Mouse (Mus musculus) stomach, embryonic 16.5 days (tissue): ENCODE data around the gene Glis1. TPM values are rescaled to one million over a fixed set of nuclear protein-coding genes. Genes with fewer than 3 reads are reported as not detected.

Source experiments
- ATAC-seq: fragments of 200-750 bp; cut with Nextera tagmentation; 2 replicates; pipeline ENCODE4 v1.8.0; 2017; ENCODE audit warnings: moderate number of reproducible peaks, moderate TSS enrichment; ENCODE audit not compliant: insufficient read depth, low FRiP score
- H3K27ac ChIP-seq: fragments of 300-500 bp; sonication (generic); 2 replicates; pipeline ENCODE4 v1.5.1; 2014; ENCODE audit warnings: low read length
- H3K27me3 ChIP-seq: fragments of 300-500 bp; sonication (generic); 2 replicates; pipeline ENCODE4 v1.6.1; 2014; ENCODE audit warnings: low read length, control low read depth, mixed read lengths; ENCODE audit not compliant: control insufficient read depth, insufficient read depth
- H3K36me3 ChIP-seq: fragments of 300-500 bp; sonication (generic); 2 replicates; pipeline ENCODE4 v1.6.1; 2014; ENCODE audit warnings: low read length; ENCODE audit not compliant: control insufficient read depth, insufficient read depth
- H3K4me1 ChIP-seq: fragments of 300-500 bp; sonication (generic); 2 replicates; pipeline ENCODE4 v1.6.1; 2014; ENCODE audit warnings: low read length, control low read depth, mixed read lengths; ENCODE audit not compliant: control insufficient read depth, insufficient read depth
- H3K4me2 ChIP-seq: fragments of 300-500 bp; sonication (generic); 2 replicates; pipeline ENCODE4 v1.6.1; 2014; ENCODE audit warnings: low read depth, low read length, mixed read lengths
- H3K4me3 ChIP-seq: fragments of 300-500 bp; sonication (generic); replicated peaks from 2 replicates; pipeline ENCODE4 v1.5.1; 2014; ENCODE audit warnings: mild to moderate bottlenecking, low read length
- H3K9ac ChIP-seq: fragments of 300-500 bp; sonication (generic); 2 replicates; pipeline ENCODE4 v1.6.1; 2014; ENCODE audit warnings: low read length
- H3K9me3 ChIP-seq: fragments of 300-500 bp; sonication (generic); replicated peaks from 2 replicates; pipeline ENCODE4 v1.6.1; 2016; ENCODE audit warnings: low read length, control low read depth; ENCODE audit not compliant: control insufficient read depth
- WGBS: fragments of 180-500 bp; shearing (Covaris S2); extraction: QIAGEN DNeasy Blood & Tissue Kit; methylation state at CpG from one replicate; pipeline ENCODE4 v1.1.7; 2014; 5-methylcytosine and 5-hydroxymethylcytosine counted together
- polyA plus RNA-seq: library from polyadenylated mRNA; unstranded; fragments of >200 nt; fragmentation: Nextera tagmentation; extraction: Ambion mirVana; gene quantifications from 2 replicates; pipeline ENCODE4 v1.2.1, GENCODE M21; 2015

Glis1 gene
- polyA plus RNA-seq, 1 experiment from 2014 or later: 0.87 TPM

- Histone ChIP-seq H3K4me1 (peaks cover 8% of the 10 kb centered on the region; the same call in 1 of the 2 replicates), H3K27ac (no peak overlapping the region), H3K27me3 (no peaks in the 10 kb centered on the region), H3K4me2 (no peak overlapping the region), H3K9me3 (no peaks in the 10 kb centered on the region), H3K9ac (no peak overlapping the region), H3K36me3 (no peaks in the 10 kb centered on the region), H3K4me3 (no peak overlapping the region)
- no peak for ATAC-seq
- WGBS: 48% methylated on average over 5 of the region's 5 CpGs
Measured at GRCm38 (mm10) chr4:107544843-107545242, 110.5 kb downstream of the Glis1 start.

- no peaks in the 10 kb centered on the region for H3K36me3 ChIP-seq
- ATAC-seq: no peak
- H3K27ac ChIP-seq: no peak overlapping the region
- no peaks in the 10 kb centered on the region for H3K9me3 ChIP-seq
- no peak overlapping the region for H3K9ac ChIP-seq
- peaks cover 11% of the 10 kb centered on the region; the same call in 1 of the 2 replicates for H3K4me1 ChIP-seq
- H3K4me2 ChIP-seq: no peak overlapping the region
- no peaks in the 10 kb centered on the region for H3K27me3 ChIP-seq
- no peak overlapping the region for H3K4me3 ChIP-seq
- 65% methylated on average over 1 of the region's 1 CpGs for WGBS
Measured at GRCm38 (mm10) chr4:107545726-107546125, 111.3 kb downstream of the Glis1 start.

GRCm38 (mm10) chr4:107546525-107546924, 112.1 kb downstream of the Glis1 start:
- H3K4me1 ChIP-seq: peaks cover 13% of the 10 kb centered on the region; the same call in 1 of the 2 replicates
- H3K4me3 ChIP-seq: no peak overlapping the region
- H3K27ac ChIP-seq: no peak overlapping the region
- no peaks in the 10 kb centered on the region for H3K36me3 ChIP-seq
- ATAC-seq: peak; percentile 60; the same call in 1 of the 2 replicates
- no peak overlapping the region for H3K4me2 ChIP-seq
- no peaks in the 10 kb centered on the region for H3K27me3 ChIP-seq
- H3K9ac ChIP-seq: no peak overlapping the region
- no peaks in the 10 kb centered on the region for H3K9me3 ChIP-seq
- WGBS: 36% methylated on average over 8 of the region's 8 CpGs

GRCm38 (mm10) chr4:107550096-107550495, 115.7 kb downstream of the Glis1 start:
- Histone ChIP-seq H3K36me3 (no peaks in the 10 kb centered on the region), H3K27ac (no peak overlapping the region), H3K27me3 (no peaks in the 10 kb centered on the region), H3K4me3 (no peak overlapping the region), H3K9me3 (no peaks in the 10 kb centered on the region), H3K4me2 (no peak overlapping the region), H3K9ac (no peak overlapping the region), H3K4me1 (peaks cover 12% of the 10 kb centered on the region; the same call in 1 of the 2 replicates)
- WGBS: 79% methylated on average over 10 of the region's 10 CpGs
- no peak for ATAC-seq

- Histone ChIP-seq H3K4me2 (no peak overlapping the region), H3K36me3 (no peaks in the 10 kb centered on the region), H3K27ac (no peak overlapping the region), H3K4me3 (no peak overlapping the region), H3K9me3 (0 out of 2 replicates have a peak, but pooled peaks cover under 1% of the 10 kb centered on the region), H3K27me3 (no peaks in the 10 kb centered on the region), H3K9ac (no peak overlapping the region), H3K4me1 (peaks cover 9% of the 10 kb centered on the region; the same call in 1 of the 2 replicates)
- WGBS: 78% methylated on average over 3 of the region's 3 CpGs
- ATAC-seq: 0 out of 2 replicates have a peak, but pooled peaks have one; percentile 24
Measured at GRCm38 (mm10) chr4:107550546-107550945, 116.2 kb downstream of the Glis1 start.

GRCm38 (mm10) chr4:107552696-107553095, 118.3 kb downstream of the Glis1 start:
- no peak for ATAC-seq
- Histone ChIP-seq H3K27me3 (no peaks in the 10 kb centered on the region), H3K36me3 (no peaks in the 10 kb centered on the region), H3K9me3 (0 out of 2 replicates have a peak, but pooled peaks cover 3% of the 10 kb centered on the region), H3K4me3 (no peak overlapping the region), H3K4me2 (no peak overlapping the region), H3K9ac (no peak overlapping the region), H3K27ac (no peak overlapping the region), H3K4me1 (0 out of 2 replicates have a peak, but pooled peaks cover 5% of the 10 kb centered on the region)
- WGBS: 74% methylated on average over 5 of the region's 5 CpGs

- no peaks in the 10 kb centered on the region for H3K27me3 ChIP-seq
- 53% methylated on average over 5 of the region's 5 CpGs for WGBS
- no peak for ATAC-seq
Measured at GRCm38 (mm10) chr4:107553774-107554173, 119.4 kb downstream of the Glis1 start.

GRCm38 (mm10) chr4:107558801-107559200, 124.4 kb downstream of the Glis1 start:
- no peak for ATAC-seq
- WGBS: 65% methylated on average over 3 of the region's 3 CpGs
- Histone ChIP-seq H3K4me3 (no peak overlapping the region), H3K27me3 (no peaks in the 10 kb centered on the region), H3K4me1 (no peaks in the 10 kb centered on the region), H3K4me2 (no peak overlapping the region), H3K9me3 (0 out of 2 replicates have a peak, but pooled peaks cover 3% of the 10 kb centered on the region), H3K36me3 (no peaks in the 10 kb centered on the region), H3K9ac (no peak overlapping the region), H3K27ac (no peak overlapping the region)

More at GRCm38 (mm10) chr4:107553774-107554173, 119.4 kb downstream of the Glis1 start:
- Histone ChIP-seq H3K4me1 (0 out of 2 replicates have a peak, but pooled peaks cover 5% of the 10 kb centered on the region), H3K9me3 (0 out of 2 replicates have a peak, but pooled peaks cover 3% of the 10 kb centered on the region), H3K27ac (no peak overlapping the region), H3K4me2 (no peak overlapping the region), H3K36me3 (no peaks in the 10 kb centered on the region), H3K9ac (no peak overlapping the region), H3K4me3 (no peak overlapping the region)

GRCm38 (mm10) chr4:107561056-107561455, 126.7 kb downstream of the Glis1 start:
- H3K27ac ChIP-seq: no peak overlapping the region
- no peaks in the 10 kb centered on the region for H3K4me1 ChIP-seq
- H3K36me3 ChIP-seq: no peaks in the 10 kb centered on the region
- H3K27me3 ChIP-seq: no peaks in the 10 kb centered on the region
- no peak overlapping the region for H3K4me2 ChIP-seq
- H3K9ac ChIP-seq: no peak overlapping the region
- H3K4me3 ChIP-seq: no peak overlapping the region
- no peak for ATAC-seq
- H3K9me3 ChIP-seq: no peaks in the 10 kb centered on the region
- WGBS: 71% methylated on average over 2 of the region's 2 CpGs
